Mouse (Mus musculus): ENCODE results near the gene Tbpl1. TPM values are rescaled to one million over a fixed set of nuclear protein-coding genes. Genes with fewer than 3 reads are reported as not detected.

Gene Tbpl1
- 66.0 and 70.7 TPM in 2 replicates for polyA plus RNA-seq (2015; fragmentation: Nextera tagmentation; extraction: Ambion mirVana)

DNA sequence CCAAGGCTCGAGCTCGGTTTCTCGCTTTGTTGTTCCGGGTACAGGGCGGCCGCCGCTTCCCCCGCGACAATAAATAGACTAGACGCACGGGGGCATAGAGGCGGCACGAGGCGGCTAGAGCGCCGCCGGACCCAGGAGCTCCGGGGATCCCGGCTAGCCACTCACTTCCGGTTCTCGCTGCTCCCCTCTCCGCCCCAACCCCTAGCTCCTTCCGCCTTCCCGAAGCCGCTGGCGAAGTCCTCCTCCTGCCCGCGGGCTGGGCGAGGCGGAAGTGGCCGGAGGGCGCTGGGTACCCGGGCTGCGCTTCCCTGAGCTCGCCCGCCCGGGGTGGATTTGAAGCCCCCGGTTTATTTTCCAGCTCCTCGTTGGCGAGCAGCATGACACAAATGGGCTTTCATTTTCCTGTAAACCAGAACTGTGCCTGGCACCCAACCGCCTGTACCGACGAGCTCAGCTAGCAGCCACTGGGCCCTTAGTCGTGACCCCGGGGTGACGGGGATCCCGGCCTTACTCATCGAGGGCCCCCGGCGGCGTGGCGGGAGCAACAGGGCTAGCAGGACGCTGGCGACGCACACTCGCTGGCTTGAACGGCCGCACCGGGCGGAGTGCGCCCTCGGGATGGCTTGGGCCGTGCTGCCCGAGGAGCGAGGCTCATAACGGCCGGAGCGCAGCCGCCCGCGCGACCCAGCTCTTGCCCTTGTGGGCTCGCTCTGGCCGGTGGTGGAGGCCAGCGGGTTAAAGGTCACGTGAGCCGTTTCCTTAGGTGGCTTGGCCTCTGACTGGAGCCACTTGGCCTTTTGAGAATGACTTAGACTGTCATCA lies at the start of gene Tbpl1:
Tbpl1 (minus strand) TSS at position 667 of the 822 bp plus-strand sequence.
- WGBS = under 1% methylated on average over 77 of the region's 77 CpGs
- H3K4me3 ChIP-seq = peak within 1 kb of the TSS; percentile 98
- H3K27me3 ChIP-seq = no peaks in the 10 kb centered on the region
- H3K9me3 ChIP-seq = no peaks in the 10 kb centered on the region
- peak within 1 kb of the TSS; percentile 94 for H3K4me2 ChIP-seq
- ATAC-seq (ENCODE audit: insufficient number of reproducible peaks, insufficient read depth, low FRiP score, low TSS enrichment, low read depth) = peak; percentile 96
- H3K4me1 ChIP-seq = peaks cover 29% of the 10 kb centered on the region
- peak within 1 kb of the TSS; percentile 87 for H3K27ac ChIP-seq
- H3K9ac ChIP-seq = peak within 1 kb of the TSS; percentile 98
- H3K36me3 ChIP-seq = no peaks in the 10 kb centered on the region

DNA sequence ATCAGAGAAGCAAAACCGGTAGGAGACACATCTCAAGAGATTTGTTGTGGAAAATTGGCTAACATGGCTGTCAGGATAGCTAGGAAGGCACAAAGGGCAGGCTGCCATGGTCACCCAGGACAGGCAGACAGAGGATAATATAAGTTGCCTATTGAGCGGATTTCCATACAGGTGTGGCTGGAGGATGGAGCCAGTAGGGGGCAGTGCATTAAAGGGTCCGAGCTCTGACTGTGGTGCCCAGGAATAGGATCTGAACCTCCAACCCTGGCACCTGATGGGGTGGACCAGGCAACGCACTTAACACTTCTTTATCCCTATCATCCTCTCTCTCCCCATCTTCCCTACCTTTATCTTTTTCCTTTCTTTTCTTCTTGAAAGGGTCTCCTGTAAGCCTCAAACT lies 49.7 kb upstream of the Tbpl1 start:
- Histone ChIP-seq H3K27ac (no peak overlapping the region), H3K9me3 (no peaks in the 10 kb centered on the region), H3K4me2 (no peak overlapping the region), H3K36me3 (no peaks in the 10 kb centered on the region), H3K4me1 (no peaks in the 10 kb centered on the region), H3K9ac (no peak overlapping the region), H3K27me3 (no peaks in the 10 kb centered on the region), H3K4me3 (no peak overlapping the region)
- 23% methylated on average over 4 of the region's 4 CpGs for WGBS
- no peak for ATAC-seq (ENCODE audit: insufficient number of reproducible peaks, insufficient read depth, low FRiP score, low TSS enrichment, low read depth)

DNA sequence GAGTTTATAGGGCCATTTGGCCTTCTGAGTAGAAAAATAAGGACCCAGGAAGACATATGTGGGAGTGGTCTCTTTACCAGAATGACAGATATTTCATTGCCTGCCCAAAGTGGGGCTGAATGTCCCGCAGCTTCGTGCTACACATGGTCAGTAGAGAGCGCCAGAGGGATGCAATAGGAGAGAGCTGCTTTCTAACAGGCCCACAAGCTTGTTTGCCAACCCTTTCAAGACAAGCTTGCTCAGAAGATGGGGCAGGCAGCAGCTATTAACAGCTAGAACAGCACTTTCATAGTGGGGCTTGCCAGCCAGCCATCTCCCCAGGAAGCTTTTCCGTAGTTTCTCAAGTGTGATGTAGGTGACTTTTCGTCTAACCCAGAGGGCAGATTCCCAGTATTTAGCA lies 46.2 kb upstream of the Tbpl1 start:
- no peaks in the 10 kb centered on the region for H3K36me3 ChIP-seq
- H3K9ac ChIP-seq = no peak overlapping the region
- H3K4me1 ChIP-seq = no peaks in the 10 kb centered on the region
- H3K9me3 ChIP-seq = no peaks in the 10 kb centered on the region
- WGBS = 17% methylated on average over 5 of the region's 5 CpGs
- ATAC-seq (ENCODE audit: insufficient number of reproducible peaks, insufficient read depth, low FRiP score, low TSS enrichment, low read depth) = no peak
- H3K27ac ChIP-seq = no peak overlapping the region
- no peaks in the 10 kb centered on the region for H3K27me3 ChIP-seq
- no peak overlapping the region for H3K4me3 ChIP-seq
- H3K4me2 ChIP-seq = no peak overlapping the region

DNA sequence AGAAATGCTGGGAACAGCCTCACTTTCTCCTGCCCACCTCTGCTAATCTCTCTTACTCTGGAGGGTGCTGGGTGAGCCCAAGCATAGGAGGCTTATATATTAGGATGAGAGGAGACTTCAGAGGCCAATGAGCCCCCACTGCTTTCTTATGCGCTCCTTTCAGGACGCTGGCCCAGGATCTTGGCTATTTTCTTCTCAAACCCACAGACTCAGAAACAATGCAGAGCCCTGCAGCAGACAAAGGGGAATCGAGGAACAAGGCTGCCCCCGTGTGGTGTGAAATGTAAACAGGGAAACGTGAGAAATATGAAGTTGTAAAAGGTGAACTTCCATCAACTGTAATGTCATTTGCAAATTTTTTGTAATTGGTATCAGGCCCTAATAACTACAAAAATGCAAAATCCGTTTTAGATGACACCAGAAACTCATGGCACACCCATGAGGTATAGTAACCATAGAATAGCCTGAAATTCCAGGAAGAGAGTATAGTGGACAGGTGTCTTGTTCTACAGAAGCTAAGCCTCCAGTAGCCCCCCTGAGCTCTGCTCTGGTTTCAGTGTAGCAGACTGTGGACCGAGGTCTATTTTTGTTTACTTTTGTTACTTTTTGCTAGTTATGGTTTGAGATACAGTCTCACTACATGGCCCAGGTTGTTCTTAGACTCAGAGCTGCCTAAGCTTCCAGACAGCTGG lies 44.4 kb upstream of the Tbpl1 start:
- no peak for ATAC-seq (ENCODE audit: insufficient number of reproducible peaks, insufficient read depth, low FRiP score, low TSS enrichment, low read depth)
- no peak overlapping the region for H3K9ac ChIP-seq
- no peaks in the 10 kb centered on the region for H3K36me3 ChIP-seq
- no peaks in the 10 kb centered on the region for H3K27me3 ChIP-seq
- 16% methylated on average over 7 of the region's 7 CpGs for WGBS
- H3K27ac ChIP-seq = no peak overlapping the region
- no peaks in the 10 kb centered on the region for H3K4me1 ChIP-seq
- no peak overlapping the region for H3K4me3 ChIP-seq
- no peak overlapping the region for H3K4me2 ChIP-seq
- no peaks in the 10 kb centered on the region for H3K9me3 ChIP-seq

DNA sequence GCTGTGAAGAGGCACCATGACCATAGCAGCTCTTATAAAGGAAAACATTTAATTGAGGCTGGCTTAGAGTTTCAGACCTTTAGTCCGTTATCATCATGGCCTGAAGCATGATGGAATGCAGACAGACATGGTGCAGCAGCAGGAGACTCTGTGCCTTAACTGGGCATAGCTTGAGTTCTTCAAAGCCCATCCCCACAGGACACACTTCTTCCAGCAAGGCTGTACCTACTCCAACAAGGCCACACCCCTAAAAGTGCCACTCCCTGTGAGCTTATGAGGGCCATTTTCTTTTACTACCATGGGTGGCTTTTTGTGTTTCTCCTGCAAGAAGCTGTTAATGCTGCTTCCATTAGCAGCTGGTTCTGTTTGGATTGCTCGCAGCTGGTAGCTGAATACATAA lies 43.7 kb upstream of the Tbpl1 start:
- ATAC-seq (ENCODE audit: insufficient number of reproducible peaks, insufficient read depth, low FRiP score, low TSS enrichment, low read depth) = no peak
- Histone ChIP-seq H3K36me3 (no peaks in the 10 kb centered on the region), H3K9ac (no peak overlapping the region; the same call in 1 of the 2 replicates), H3K27me3 (no peaks in the 10 kb centered on the region), H3K4me3 (no peak overlapping the region), H3K9me3 (no peaks in the 10 kb centered on the region), H3K4me1 (no peaks in the 10 kb centered on the region), H3K4me2 (no peak overlapping the region), H3K27ac (no peak overlapping the region)
- WGBS = 70% methylated on average over 2 of the region's 2 CpGs

DNA sequence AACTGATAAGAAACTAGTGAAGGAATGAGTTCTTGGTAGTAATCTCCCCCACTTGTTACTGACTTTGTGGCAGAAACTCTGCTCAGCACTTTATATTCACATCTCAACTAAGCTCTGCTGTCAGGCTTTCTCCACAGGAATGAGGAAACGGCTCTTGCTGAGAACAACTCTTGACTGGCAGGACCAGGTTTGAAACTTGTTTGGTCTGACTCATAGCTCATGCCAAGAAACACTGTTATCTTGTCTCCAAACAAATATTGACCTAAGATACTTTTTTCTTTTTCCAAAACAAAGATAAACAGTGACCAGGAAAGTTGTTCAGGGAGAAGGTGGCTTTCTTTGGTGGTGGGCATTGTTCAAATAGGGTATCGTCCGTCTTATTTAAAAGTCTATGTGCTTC lies 42.9 kb upstream of the Tbpl1 start:
- Histone ChIP-seq H3K4me3 (no peak overlapping the region), H3K27ac (no peak overlapping the region), H3K4me1 (no peaks in the 10 kb centered on the region), H3K27me3 (no peaks in the 10 kb centered on the region), H3K4me2 (no peak overlapping the region), H3K9me3 (no peaks in the 10 kb centered on the region), H3K9ac (no peak overlapping the region), H3K36me3 (no peaks in the 10 kb centered on the region)
- no peak for ATAC-seq (ENCODE audit: insufficient number of reproducible peaks, insufficient read depth, low FRiP score, low TSS enrichment, low read depth)
- WGBS = 82% methylated on average over 3 of the region's 3 CpGs

DNA sequence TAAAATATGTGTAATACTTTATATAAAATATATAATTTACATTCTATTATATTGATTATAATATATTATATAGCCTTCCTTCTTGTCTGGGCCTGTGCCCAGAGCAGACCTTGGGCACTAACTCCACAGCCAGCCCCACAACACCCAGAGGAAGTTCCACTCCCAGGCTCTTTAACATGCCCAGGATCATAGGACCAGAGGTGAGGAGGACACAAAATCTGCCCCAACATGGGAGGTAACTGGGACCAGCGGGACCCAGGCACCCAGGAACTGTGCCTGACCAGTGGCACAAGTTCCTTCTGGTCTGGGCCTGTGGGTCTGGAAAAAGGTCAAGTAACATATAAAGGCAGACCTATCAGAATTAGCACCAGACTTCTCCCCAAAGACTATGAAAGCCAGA lies 22.5 kb upstream of the Tbpl1 start:
- H3K9ac ChIP-seq = no peak overlapping the region
- H3K4me2 ChIP-seq = no peak overlapping the region
- H3K27me3 ChIP-seq = no peaks in the 10 kb centered on the region
- ATAC-seq (ENCODE audit: insufficient number of reproducible peaks, insufficient read depth, low FRiP score, low TSS enrichment, low read depth) = no peak
- no peak overlapping the region for H3K4me3 ChIP-seq
- WGBS = 89% methylated on average over 1 of the region's 1 CpGs
- H3K36me3 ChIP-seq = no peaks in the 10 kb centered on the region
- no peaks in the 10 kb centered on the region for H3K9me3 ChIP-seq
- H3K27ac ChIP-seq = no peak overlapping the region
- no peaks in the 10 kb centered on the region for H3K4me1 ChIP-seq

DNA sequence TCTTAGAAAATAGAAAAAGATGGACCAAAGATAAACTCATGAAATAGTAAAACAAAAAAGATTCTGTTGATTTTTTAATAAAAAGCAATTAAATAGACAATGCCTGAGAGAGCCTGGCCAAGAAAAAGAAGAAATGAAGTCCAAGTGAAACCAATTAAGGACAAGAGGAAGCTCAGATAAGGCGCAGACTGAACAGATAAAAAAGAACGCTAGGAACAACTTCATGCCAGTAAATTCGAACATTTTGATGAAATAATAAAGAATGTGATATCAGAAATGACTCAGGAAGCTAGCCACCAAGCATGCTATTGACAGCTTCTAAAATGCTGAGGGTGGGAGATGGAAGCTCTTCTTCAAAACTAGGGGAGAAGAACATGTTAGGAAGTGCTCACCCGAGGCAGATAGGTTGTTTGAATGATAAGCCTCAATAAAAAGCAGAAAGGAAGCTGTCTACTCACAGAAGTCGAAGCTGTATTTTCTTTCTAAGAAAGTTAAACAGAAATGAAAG lies 19.5 kb upstream of the Tbpl1 start:
- WGBS = 67% methylated on average over 5 of the region's 5 CpGs
- no peak overlapping the region for H3K4me3 ChIP-seq
- ATAC-seq (ENCODE audit: insufficient number of reproducible peaks, insufficient read depth, low FRiP score, low TSS enrichment, low read depth) = no peak

DNA sequence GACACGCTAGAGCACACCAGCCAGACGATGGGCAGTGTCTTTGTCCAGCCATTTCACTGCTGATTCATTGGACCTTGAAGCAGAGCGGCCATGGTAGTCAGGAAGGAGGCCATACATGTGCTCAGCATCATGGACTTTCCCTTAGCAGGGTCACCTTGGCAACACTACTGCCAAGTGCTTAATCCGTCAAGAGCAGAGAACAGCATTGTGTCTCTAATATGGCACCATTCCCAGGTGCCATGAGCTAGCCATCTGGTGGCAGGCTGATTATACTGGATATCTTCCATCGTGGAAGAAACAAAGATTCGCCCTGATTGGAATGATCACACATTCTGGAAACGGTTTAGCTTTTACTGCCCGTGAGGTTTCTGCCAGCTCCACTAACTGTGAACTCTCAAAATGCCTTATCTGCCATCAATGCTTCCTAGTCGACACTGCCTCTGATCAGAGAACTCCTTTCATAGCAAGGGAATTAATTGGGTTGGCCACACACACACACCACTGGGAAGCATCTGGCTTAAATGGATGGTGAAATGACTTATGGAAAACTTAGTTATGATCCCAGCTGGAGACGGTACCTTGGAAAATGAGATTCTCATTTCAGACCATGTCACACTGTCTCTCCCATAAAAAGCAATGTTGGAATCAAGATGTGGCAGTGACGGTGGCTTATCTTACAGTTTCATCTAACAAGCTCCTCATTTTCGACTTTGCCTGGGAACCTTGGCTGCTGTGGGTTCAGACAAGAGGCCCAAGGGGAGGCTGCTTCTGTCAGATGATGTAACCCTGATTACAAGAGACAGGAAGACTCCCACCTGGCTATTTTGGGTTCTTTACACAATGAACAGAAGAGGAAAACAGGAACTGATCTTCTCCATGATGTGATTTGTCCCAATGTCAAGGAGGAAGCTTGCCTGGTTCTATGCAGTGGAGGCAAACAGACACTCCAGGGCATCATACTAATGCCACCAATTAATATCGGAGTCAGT lies 14.9 kb upstream of the Tbpl1 start:
- 63% methylated on average over 13 of the region's 13 CpGs for WGBS
- Histone ChIP-seq H3K4me3 (no peak overlapping the region), H3K9ac (no peak overlapping the region), H3K36me3 (no peaks in the 10 kb centered on the region), H3K27me3 (no peaks in the 10 kb centered on the region), H3K4me1 (no peaks in the 10 kb centered on the region), H3K4me2 (no peak overlapping the region), H3K9me3 (no peaks in the 10 kb centered on the region), H3K27ac (no peak overlapping the region)
- no peak for ATAC-seq (ENCODE audit: insufficient number of reproducible peaks, insufficient read depth, low FRiP score, low TSS enrichment, low read depth)

More for the DNA sequence above, 19.5 kb upstream of the Tbpl1 start:
- H3K27me3 ChIP-seq = no peaks in the 10 kb centered on the region
- H3K9ac ChIP-seq = no peak overlapping the region
- H3K4me2 ChIP-seq = no peak overlapping the region
- no peak overlapping the region for H3K27ac ChIP-seq
- no peaks in the 10 kb centered on the region for H3K9me3 ChIP-seq
- no peaks in the 10 kb centered on the region for H3K36me3 ChIP-seq
- no peaks in the 10 kb centered on the region for H3K4me1 ChIP-seq

DNA sequence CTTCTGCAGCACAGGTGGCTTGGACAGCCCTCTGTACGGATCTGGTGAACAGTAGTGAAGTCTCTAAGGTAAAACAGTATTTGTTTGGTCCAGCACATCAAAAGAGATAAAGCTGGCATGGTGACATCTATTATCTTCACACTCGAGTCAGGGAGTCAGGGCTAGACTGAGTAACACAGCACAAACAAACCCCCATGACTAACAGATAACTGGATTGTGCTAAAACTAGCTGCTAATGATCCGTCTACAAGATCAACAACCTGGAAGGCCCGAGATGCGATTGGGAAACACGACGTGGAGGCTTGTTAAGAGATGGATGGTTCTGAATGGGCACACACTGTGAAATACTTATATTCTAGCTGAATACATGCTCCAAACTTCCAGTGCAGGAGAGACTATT lies 14.2 kb upstream of the Tbpl1 start:
- Histone ChIP-seq H3K4me1 (no peaks in the 10 kb centered on the region), H3K36me3 (no peaks in the 10 kb centered on the region), H3K27me3 (no peaks in the 10 kb centered on the region), H3K27ac (no peak overlapping the region), H3K9me3 (no peaks in the 10 kb centered on the region), H3K4me3 (no peak overlapping the region), H3K9ac (no peak overlapping the region), H3K4me2 (no peak overlapping the region)
- 72% methylated on average over 7 of the region's 7 CpGs for WGBS
- ATAC-seq (ENCODE audit: insufficient number of reproducible peaks, insufficient read depth, low FRiP score, low TSS enrichment, low read depth) = no peak

DNA sequence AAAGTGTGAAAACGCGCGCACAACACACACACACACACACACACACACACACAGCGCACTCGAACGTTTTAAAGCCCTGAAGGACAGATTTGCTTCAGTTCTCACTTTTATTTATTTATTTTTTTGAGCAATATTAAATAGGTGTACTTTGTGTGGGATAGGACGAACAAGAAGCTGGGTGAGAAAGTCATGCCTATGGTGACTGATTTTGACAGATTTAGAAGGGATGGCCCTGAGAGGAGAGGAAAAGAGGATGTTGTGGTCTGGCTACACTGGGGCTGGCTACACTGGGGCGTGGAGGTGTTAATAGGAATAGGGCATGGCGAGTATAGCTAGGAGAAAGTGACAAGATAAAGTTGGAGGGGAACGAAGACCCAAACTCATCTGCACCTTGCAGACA lies 443 bp upstream of the Tbpl1 start:
- Histone ChIP-seq H3K9me3 (no peaks in the 10 kb centered on the region), H3K27me3 (no peaks in the 10 kb centered on the region), H3K9ac (peak overlapping the region; percentile 98), H3K4me1 (peaks cover 23% of the 10 kb centered on the region), H3K4me3 (peak overlapping the region; percentile 98), H3K4me2 (peak overlapping the region; percentile 94), H3K36me3 (no peaks in the 10 kb centered on the region), H3K27ac (peak overlapping the region; percentile 80)
- 62% methylated on average over 10 of the region's 10 CpGs for WGBS
- ATAC-seq (ENCODE audit: insufficient number of reproducible peaks, insufficient read depth, low FRiP score, low TSS enrichment, low read depth) = no peak

All from embryonic facial prominence, embryonic 13.5 days (tissue).